Mouse (Mus musculus): ENCODE data around the gene Cit. TPM values are rescaled to one million over a fixed set of nuclear protein-coding genes. Genes with fewer than 3 reads are reported as not detected.

Gene Cit
- polyA plus RNA-seq, 1 experiment from 2014 or later, result 22.8 TPM

DNA sequence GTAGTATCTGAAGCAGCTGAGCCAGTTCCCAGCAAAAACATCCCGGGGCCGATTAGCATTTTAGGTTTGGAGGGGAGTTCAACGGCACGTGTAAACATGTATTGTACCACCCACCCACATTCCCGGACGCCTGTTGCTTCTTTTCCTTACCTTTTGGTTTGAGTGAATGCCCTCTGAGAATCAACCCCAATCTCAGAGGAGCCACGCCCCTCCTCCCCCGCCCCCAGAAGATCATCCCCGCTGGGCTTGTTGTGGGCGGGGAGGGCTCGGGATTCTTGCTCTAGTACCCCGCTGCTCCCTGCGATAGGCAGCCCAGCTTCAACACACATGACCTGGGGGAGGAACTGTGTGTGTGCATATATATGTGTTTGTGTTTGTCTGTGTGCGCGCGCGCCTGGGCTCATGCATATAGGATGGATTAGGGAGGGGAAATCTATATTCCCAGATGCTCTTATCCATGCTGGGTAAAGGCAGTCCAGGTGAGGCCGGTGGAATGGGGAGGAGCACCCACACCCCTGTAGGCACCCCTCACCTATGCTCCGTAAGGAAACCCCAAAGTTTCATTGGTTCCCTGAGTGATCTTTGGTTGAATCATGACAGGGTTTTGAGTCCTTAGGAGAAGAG, 185.6 kb downstream of the Cit start:
- Histone ChIP-seq H3K4me1 (peaks cover 5% of the 10 kb centered on the region; the same call in 1 of the 2 replicates), H3K27ac (no peak overlapping the region), H3K36me3 (no peaks in the 10 kb centered on the region), H3K4me3 (no peak overlapping the region), H3K4me2 (0 out of 2 replicates have a peak overlapping the region, but pooled peaks have one; percentile 19), H3K27me3 (no peaks in the 10 kb centered on the region), H3K9me3 (no peaks in the 10 kb centered on the region), H3K9ac (no peak overlapping the region)
- 9% methylated on average over 19 of the region's 19 CpGs for WGBS
- no peak for ATAC-seq (ENCODE audit: insufficient number of reproducible peaks, low FRiP score, low TSS enrichment, low read depth)

DNA sequence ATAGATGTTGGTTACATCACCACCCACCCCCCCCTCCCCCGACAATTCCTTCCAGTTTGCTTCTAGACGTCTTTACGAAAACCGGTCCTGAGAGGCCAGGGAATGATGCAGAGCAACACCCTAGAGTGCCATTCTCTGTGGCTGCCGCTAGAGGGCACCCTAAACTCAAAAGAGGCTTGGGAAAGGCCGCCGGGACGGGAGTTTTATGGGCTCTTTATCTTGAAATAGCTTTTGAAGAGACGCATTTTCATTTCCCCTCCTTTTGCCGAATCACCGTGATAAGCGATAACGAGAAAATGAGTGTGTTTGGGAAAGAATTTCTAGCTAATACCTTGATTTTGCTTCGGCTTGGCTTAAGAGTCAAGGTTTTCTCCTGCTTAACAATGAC, 186.1 kb downstream of the Cit start:
- Histone ChIP-seq H3K27me3 (no peaks in the 10 kb centered on the region), H3K9ac (no peak overlapping the region), H3K4me2 (0 out of 2 replicates have a peak overlapping the region, but pooled peaks have one; percentile 19), H3K9me3 (no peaks in the 10 kb centered on the region), H3K4me1 (peaks cover 5% of the 10 kb centered on the region; the same call in 1 of the 2 replicates), H3K27ac (no peak overlapping the region), H3K36me3 (no peaks in the 10 kb centered on the region), H3K4me3 (no peak overlapping the region)
- WGBS, result 2% methylated on average over 14 of the region's 14 CpGs
- ATAC-seq (ENCODE audit: insufficient number of reproducible peaks, low FRiP score, low TSS enrichment, low read depth), result no peak

DNA sequence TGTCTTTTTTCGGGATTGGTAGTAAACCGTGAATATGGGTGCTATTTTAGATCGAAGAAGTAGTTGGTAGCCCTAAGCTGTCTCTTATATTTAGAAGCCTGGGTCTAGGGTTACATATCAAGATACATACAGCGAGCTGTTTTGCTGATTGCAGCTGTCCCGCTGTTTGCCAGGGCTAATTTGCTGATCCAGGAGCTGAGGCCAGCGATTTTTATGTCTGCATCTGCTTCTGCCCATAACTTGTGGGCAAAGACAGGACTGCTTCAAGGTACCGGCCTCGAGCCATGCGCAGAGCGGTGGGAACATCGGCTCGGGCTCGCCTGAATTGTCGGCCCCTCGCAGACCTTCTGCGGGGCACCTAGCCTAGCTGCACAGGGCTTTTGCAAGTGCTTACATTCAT, 191.4 kb downstream of the Cit start:
- Histone ChIP-seq H3K4me1 (no peaks in the 10 kb centered on the region), H3K27me3 (no peaks in the 10 kb centered on the region), H3K36me3 (no peaks in the 10 kb centered on the region), H3K9ac (no peak overlapping the region), H3K4me2 (no peak overlapping the region), H3K27ac (no peak overlapping the region), H3K9me3 (no peaks in the 10 kb centered on the region), H3K4me3 (no peak overlapping the region)
- WGBS, result 62% methylated on average over 16 of the region's 16 CpGs
- 0 out of 2 replicates have a peak, but pooled peaks have one; percentile 19 for ATAC-seq (ENCODE audit: insufficient number of reproducible peaks, low FRiP score, low TSS enrichment, low read depth)

DNA sequence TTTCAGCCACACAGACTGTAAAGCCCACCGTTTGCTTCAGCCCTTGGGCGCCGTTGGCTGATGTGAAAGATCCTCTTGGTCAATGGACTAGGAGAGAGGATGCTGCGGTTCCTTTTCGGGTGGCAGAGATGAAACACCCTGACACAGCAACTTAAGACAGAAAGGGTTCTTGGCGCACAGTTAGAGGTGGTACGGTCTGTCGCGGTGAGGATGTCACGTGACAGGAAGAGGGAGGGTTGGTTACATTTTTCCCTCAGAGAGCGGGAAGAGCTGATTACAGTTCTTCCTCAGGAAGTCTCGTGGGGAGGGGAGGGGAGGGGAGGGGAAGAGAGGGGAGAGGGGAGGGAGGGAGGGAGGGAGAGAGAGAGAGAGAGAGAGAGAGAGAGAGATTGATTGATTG, 192.7 kb downstream of the Cit start:
- Histone ChIP-seq H3K9me3 (no peaks in the 10 kb centered on the region), H3K36me3 (no peaks in the 10 kb centered on the region), H3K27me3 (no peaks in the 10 kb centered on the region), H3K4me2 (no peak overlapping the region), H3K4me3 (no peak overlapping the region), H3K9ac (no peak overlapping the region), H3K4me1 (no peaks in the 10 kb centered on the region), H3K27ac (no peak overlapping the region)
- no peak for ATAC-seq (ENCODE audit: insufficient number of reproducible peaks, low FRiP score, low TSS enrichment, low read depth)
- 52% methylated on average over 11 of the region's 12 CpGs for WGBS

DNA sequence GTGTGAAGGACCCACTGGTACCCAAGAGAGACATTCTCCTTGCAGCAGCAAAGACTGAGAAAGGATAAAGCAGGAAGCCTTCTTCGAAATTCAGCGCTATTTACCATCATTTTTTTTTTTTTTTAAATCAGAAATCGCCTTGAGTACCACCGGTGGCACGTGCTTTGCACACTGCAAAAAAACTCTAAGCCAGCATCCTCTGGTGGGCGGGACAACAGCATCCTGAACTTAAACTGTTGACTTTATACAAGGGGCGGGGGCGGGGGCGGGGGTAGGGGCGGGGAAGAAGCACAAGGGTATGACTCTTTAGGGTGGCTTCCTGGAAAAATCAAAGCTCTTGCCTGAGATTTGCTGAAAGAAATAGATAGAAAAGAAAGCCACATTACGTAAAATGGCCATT, 194.6 kb downstream of the Cit start:
- WGBS, result 22% methylated on average over 11 of the region's 11 CpGs

DNA sequence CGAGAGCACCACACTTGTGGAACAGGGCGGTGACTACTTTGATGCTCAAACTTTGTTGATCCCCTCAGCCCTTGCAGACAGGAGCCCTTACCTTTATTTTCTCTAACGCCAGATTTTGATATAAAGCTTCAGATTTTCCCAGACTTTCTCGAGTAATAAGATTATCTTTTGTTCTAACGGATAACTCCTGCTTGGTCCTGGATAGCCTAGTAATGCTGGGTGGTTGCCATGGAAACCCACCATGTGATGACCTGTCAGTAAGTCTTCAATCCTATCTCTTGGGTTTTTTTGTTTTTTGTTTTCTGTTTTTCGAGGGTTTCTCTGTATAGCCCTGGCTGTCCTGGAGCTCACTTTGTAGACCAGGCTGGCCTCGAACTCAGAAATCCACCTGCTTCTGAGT, 197.2 kb downstream of the Cit start:
- ATAC-seq (ENCODE audit: insufficient number of reproducible peaks, low FRiP score, low TSS enrichment, low read depth), result no peak
- Histone ChIP-seq H3K27ac (no peak overlapping the region), H3K4me2 (no peak overlapping the region), H3K9ac (no peak overlapping the region), H3K4me3 (no peak overlapping the region), H3K9me3 (no peaks in the 10 kb centered on the region), H3K36me3 (no peaks in the 10 kb centered on the region), H3K27me3 (no peaks in the 10 kb centered on the region), H3K4me1 (no peaks in the 10 kb centered on the region)
- WGBS, result 76% methylated on average over 7 of the region's 7 CpGs

More for the DNA sequence above, 194.6 kb downstream of the Cit start:
- Histone ChIP-seq H3K36me3 (no peaks in the 10 kb centered on the region), H3K4me3 (0 out of 2 replicates have a peak overlapping the region, but pooled peaks have one; percentile 3), H3K27ac (no peak overlapping the region), H3K4me2 (peak overlapping the region; percentile 26), H3K9me3 (no peaks in the 10 kb centered on the region), H3K27me3 (no peaks in the 10 kb centered on the region), H3K4me1 (no peaks in the 10 kb centered on the region), H3K9ac (no peak overlapping the region)
- ATAC-seq (ENCODE audit: insufficient number of reproducible peaks, low FRiP score, low TSS enrichment, low read depth), result no peak

DNA sequence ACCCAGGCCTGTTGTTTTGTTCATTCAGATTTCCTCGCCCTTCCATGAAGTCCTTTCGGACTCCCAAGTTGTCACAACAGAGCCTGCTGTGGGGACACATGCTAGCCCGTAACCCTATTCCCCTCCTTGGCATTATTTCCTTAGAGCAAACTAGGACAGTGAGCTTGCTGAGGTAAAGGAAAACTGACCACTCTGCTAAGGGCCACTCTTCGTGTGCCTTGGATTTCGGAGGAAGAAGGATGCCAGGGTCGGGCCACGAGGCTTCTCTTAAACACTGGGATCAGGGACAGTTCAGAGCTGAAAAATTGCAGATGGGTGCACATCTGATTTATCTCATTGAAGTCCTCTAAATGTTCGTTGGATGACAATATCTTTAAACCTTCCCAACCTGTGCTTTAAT, 200.5 kb downstream of the Cit start:
- Histone ChIP-seq H3K27ac (no peak overlapping the region), H3K9me3 (no peaks in the 10 kb centered on the region), H3K4me3 (no peak overlapping the region), H3K4me1 (no peaks in the 10 kb centered on the region), H3K9ac (no peak overlapping the region), H3K27me3 (no peaks in the 10 kb centered on the region), H3K4me2 (no peak overlapping the region), H3K36me3 (no peaks in the 10 kb centered on the region)
- 89% methylated on average over 8 of the region's 8 CpGs for WGBS
- ATAC-seq (ENCODE audit: insufficient number of reproducible peaks, low FRiP score, low TSS enrichment, low read depth), result no peak

DNA sequence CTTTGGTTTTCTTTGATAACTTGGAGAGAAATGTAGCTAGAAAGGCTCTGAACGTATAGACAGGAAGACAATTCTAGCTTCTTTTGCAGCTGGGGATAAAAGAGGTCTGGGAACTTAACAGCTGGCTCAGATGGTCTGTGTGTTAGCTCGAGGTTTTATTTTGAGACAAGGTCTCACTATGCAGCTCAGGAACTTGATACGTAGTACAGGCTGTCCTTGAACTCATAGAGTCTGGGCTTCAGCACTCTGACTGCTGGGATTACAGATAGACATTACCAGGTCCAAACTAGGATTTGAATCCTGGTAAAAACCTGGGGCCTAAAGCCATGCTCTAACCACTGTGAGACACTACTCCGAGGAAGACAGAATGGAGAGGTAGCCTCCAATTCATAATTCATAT, 201.2 kb downstream of the Cit start:
- Histone ChIP-seq H3K4me1 (no peaks in the 10 kb centered on the region), H3K27me3 (no peaks in the 10 kb centered on the region), H3K4me2 (no peak overlapping the region), H3K9ac (no peak overlapping the region), H3K36me3 (no peaks in the 10 kb centered on the region), H3K27ac (no peak overlapping the region), H3K4me3 (no peak overlapping the region), H3K9me3 (no peaks in the 10 kb centered on the region)
- no peak for ATAC-seq (ENCODE audit: insufficient number of reproducible peaks, low FRiP score, low TSS enrichment, low read depth)
- 67% methylated on average over 4 of the region's 4 CpGs for WGBS

DNA sequence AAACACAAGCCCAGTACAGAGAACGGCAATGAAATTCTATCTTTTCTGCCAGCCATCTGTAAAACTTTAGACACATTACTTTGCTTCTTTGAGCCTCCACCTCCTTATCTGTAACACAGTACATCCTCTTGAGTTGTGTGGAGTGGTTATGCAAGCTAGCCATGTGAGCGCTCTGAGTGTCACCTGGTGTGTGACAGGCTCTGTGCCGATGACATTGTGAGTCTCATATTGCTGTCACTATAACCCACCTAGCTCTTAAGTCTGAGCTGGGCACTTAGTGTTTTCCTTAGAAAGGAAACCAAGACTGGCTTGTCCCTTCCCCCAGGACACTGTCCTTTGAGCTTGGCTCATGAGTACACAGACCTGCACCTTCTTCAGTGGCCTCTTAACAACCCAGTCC, 203.2 kb downstream of the Cit start:
- no peak overlapping the region for H3K27ac ChIP-seq
- no peak overlapping the region for H3K9ac ChIP-seq
- H3K27me3 ChIP-seq, result no peaks in the 10 kb centered on the region
- whole genome bisulfite sequencing, result 90% methylated on average over 3 of the region's 3 CpGs
- H3K4me1 ChIP-seq, result no peaks in the 10 kb centered on the region
- no peak for ATAC-seq (ENCODE audit: insufficient number of reproducible peaks, low FRiP score, low TSS enrichment, low read depth)
- no peak overlapping the region for H3K4me3 ChIP-seq
- H3K9me3 ChIP-seq, result no peaks in the 10 kb centered on the region
- H3K36me3 ChIP-seq, result no peaks in the 10 kb centered on the region
- H3K4me2 ChIP-seq, result no peak overlapping the region

DNA sequence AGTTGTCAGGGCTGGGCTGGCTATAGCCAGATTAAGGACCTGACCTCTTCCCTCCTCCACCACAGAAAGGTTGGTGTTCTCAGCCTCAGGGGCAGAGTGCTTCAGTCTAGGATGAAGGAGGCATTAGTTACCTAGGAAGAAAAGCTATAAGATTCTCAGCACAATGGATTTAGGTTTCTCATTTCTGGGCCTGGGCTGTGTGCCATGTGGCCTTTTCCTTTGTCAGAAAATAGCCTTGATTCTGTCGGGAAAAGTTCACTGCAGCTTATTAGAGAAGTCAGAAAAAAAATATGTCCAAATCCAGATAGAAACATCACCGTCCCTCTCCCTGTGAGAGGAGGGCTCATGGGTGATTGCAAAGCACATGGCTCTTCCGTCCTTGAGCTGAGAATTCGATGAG, 204.7 kb downstream of the Cit start:
- no peaks in the 10 kb centered on the region for H3K9me3 ChIP-seq
- H3K9ac ChIP-seq, result no peak overlapping the region
- WGBS, result 76% methylated on average over 4 of the region's 4 CpGs
- no peak overlapping the region for H3K4me2 ChIP-seq
- H3K27ac ChIP-seq, result no peak overlapping the region
- no peaks in the 10 kb centered on the region for H3K27me3 ChIP-seq
- ATAC-seq (ENCODE audit: insufficient number of reproducible peaks, low FRiP score, low TSS enrichment, low read depth), result no peak
- no peaks in the 10 kb centered on the region for H3K36me3 ChIP-seq
- no peaks in the 10 kb centered on the region for H3K4me1 ChIP-seq
- H3K4me3 ChIP-seq, result no peak overlapping the region

DNA sequence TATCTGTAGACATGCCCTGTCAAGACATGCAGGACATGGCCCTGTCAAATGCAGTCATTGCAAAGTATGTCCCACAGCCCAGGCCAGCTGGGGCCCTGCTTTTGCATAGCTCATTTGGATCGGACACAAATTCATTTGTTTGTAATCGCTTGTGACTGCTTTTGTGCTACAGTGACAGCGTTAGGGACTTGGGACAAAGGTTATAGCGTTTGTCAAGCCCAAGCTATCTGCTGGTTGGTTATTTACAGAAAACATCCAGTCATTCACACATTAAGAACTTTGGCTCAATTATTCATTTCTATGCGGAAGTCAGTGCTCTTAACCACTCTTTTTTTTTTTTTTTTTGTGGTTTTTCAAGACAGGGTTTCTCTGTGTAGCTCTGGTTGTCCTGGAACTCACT, 207.1 kb downstream of the Cit start:
- Histone ChIP-seq H3K9me3 (no peaks in the 10 kb centered on the region), H3K27me3 (no peaks in the 10 kb centered on the region), H3K4me2 (no peak overlapping the region), H3K4me1 (no peaks in the 10 kb centered on the region), H3K27ac (no peak overlapping the region), H3K36me3 (no peaks in the 10 kb centered on the region), H3K4me3 (no peak overlapping the region), H3K9ac (no peak overlapping the region)
- ATAC-seq (ENCODE audit: insufficient number of reproducible peaks, low FRiP score, low TSS enrichment, low read depth), result no peak
- 85% methylated on average over 5 of the region's 5 CpGs for WGBS

DNA sequence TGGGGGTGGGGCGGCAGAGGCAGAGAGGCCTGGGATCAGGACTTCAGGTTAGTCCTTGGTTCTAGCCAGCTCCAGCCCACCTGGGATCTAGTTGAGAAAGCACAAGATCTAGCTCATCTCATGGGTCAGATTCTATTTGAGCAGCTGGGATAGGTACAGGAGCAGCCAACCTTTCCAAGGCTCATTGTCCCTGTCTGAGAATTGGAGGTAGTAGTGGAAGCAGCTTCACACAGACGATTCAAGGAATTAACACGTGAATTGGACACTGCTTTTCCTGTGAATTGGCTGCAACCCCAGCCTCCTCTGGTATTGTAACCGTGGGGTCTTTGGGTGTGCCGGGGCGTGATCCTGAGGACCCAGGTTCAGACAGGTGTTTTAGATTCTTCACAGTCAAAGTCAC, 207.7 kb downstream of the Cit start:
- Histone ChIP-seq H3K27ac (no peak overlapping the region), H3K4me1 (no peaks in the 10 kb centered on the region), H3K9me3 (no peaks in the 10 kb centered on the region), H3K36me3 (no peaks in the 10 kb centered on the region), H3K9ac (no peak overlapping the region), H3K4me3 (no peak overlapping the region), H3K4me2 (no peak overlapping the region), H3K27me3 (no peaks in the 10 kb centered on the region)
- ATAC-seq (ENCODE audit: insufficient number of reproducible peaks, low FRiP score, low TSS enrichment, low read depth), result no peak
- WGBS, result 61% methylated on average over 6 of the region's 6 CpGs

Measured in limb, embryonic 15.5 days (tissue).